Mouse (Mus musculus): Measurements from ENCODE around the gene Anks4b. TPM values are rescaled to one million over a fixed set of nuclear protein-coding genes. Genes with fewer than 3 reads are reported as not detected.

Anks4b gene
- polyA plus RNA-seq (2015; fragmentation: Nextera tagmentation; extraction: Ambion mirVana): not detected in 2 replicates

DNA sequence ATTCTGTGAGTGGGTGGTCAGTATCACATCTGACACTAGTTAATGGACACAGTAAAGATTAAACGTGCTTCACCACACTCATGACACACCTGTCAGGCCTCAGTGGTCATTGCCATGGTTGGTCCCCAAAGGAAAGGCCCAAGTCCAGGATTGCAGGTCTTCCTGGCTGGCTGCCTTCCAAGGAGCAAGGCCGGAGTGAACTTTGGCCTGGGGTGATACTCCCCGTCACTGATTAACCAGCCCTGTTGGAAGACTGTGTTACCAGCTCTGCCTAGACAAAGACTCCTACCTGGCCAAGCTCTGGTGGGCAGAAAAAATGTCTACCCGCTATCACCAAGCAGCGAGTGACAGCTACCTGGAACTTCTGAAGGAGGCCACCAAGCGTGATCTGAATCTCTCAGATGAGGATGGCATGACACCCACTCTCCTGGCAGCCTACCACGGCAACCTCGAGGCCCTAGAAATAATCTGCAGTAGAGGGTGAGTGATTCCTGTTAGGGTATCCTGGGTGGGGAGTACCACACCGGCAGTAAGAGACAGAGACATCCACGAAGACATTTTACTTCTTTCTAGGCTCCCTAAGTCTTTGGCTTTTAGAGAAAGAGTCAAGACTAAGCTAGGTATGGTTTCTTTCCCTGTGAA, at the start of gene Anks4b:
Anks4b (plus strand) TSS at position 256 of the 642 bp plus-strand sequence.
- WGBS: 86% methylated on average over 10 of the region's 10 CpGs
- Histone ChIP-seq H3K4me1 (no peaks in the 10 kb centered on the region), H3K27me3 (no peaks in the 10 kb centered on the region), H3K27ac (no peak within 1 kb of the TSS), H3K4me2 (no peak within 1 kb of the TSS), H3K36me3 (no peaks in the 10 kb centered on the region), H3K9me3 (no peaks in the 10 kb centered on the region), H3K4me3 (no peak within 1 kb of the TSS), H3K9ac (no peak within 1 kb of the TSS)
- ATAC-seq (ENCODE audit: insufficient number of reproducible peaks, low FRiP score, low TSS enrichment, low read depth): no peak

DNA sequence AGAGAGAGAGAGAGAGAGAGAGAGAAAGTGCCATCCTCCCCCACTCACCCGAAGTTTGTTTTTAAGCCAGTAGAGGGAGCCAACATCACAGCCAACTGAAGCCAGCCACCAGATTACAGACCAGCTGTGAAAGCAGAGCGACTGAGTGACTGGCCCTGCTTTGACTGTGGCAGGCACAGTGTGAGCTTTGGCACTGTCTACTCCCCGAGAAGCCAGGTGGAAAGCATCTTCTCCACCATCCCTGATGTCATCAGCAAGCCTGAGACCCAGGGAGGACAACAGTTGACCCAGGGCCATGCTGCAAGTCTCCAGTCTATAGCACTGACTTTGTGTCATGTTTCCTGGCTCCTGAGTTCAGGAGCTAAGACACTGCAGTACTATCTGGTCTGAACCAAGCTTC, 48.8 kb upstream of the Anks4b start:
- peak overlapping the region; percentile 27; the same call in 1 of the 2 replicates for H3K27ac ChIP-seq

DNA sequence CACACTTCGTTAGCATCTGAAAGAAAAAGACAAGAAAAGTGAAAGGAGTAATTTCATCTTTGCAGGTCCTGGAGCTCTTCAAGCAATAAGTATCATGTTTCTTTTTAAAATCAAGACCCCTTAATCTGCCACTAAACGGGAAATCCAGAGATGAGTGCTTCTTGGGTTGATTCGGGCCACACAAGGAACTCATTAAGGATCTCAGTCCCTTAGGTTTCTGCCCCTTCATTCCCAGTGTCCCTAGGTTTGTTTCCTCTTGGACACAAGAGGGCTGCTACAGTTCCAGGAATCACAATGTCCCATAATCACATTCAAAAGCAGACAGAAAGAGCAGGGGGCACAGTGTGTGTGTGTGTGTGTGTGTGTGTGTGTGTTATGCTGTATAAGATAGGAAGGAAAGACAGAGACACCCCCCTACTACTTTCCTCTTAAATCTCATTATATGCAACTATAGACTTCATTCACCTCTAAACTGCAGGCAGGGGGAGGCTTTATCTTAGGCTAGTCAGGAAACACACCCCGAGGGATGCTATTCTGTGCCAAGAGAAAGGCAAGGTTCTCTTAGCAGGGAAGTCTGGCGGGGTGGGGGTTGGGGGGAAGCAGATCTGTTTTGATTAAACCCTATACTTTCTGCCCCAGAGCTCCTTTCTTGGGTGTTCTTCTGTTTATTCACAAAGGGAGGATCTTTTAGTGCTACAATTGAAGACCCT, 46.5 kb upstream of the Anks4b start:
- 13% methylated on average over 5 of the region's 5 CpGs for WGBS
- no peaks in the 10 kb centered on the region for H3K27me3 ChIP-seq
- no peaks in the 10 kb centered on the region for H3K36me3 ChIP-seq
- H3K4me2 ChIP-seq: no peak overlapping the region
- peaks cover 9% of the 10 kb centered on the region for H3K4me1 ChIP-seq
- H3K27ac ChIP-seq: peak overlapping the region; percentile 13; the same call in 1 of the 2 replicates
- ATAC-seq (ENCODE audit: insufficient number of reproducible peaks, low FRiP score, low TSS enrichment, low read depth): peak; percentile 40; the same call in 1 of the 2 replicates
- no peak overlapping the region for H3K9ac ChIP-seq
- H3K4me3 ChIP-seq: no peak overlapping the region
- H3K9me3 ChIP-seq: no peaks in the 10 kb centered on the region

More for the DNA sequence above, 48.8 kb upstream of the Anks4b start:
- Histone ChIP-seq H3K4me1 (peaks cover 9% of the 10 kb centered on the region), H3K4me3 (no peak overlapping the region), H3K9me3 (no peaks in the 10 kb centered on the region), H3K36me3 (peaks cover 5% of the 10 kb centered on the region; the same call in 1 of the 2 replicates), H3K4me2 (no peak overlapping the region), H3K27me3 (no peaks in the 10 kb centered on the region), H3K9ac (no peak overlapping the region)
- 0% methylated on average over 3 of the region's 3 CpGs for WGBS
- ATAC-seq (ENCODE audit: insufficient number of reproducible peaks, low FRiP score, low TSS enrichment, low read depth): no peak

DNA sequence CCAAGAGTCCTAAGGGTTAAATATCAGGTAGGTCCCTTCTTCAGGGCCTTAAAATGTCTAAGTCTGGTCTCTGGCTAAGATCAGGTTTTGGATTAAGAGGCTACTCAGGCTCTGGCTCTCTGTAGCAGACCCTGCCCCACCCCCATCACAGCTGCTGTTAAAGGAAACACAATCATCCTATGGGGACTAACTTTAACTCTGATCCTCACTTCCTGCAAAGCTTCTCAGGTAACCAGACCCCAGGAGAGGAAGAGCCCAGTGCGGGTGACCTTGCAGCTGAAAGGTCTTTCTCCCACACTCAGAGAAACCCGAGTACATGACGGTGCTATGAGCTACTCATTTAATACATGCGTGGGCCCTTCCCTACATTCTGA, 46.0 kb upstream of the Anks4b start:
- Histone ChIP-seq H3K4me3 (no peak overlapping the region), H3K4me1 (peaks cover 9% of the 10 kb centered on the region), H3K9me3 (no peaks in the 10 kb centered on the region), H3K27ac (no peak overlapping the region), H3K9ac (no peak overlapping the region), H3K27me3 (no peaks in the 10 kb centered on the region), H3K36me3 (no peaks in the 10 kb centered on the region), H3K4me2 (no peak overlapping the region)
- 24% methylated on average over 4 of the region's 4 CpGs for WGBS
- peak; percentile 65 for ATAC-seq (ENCODE audit: insufficient number of reproducible peaks, low FRiP score, low TSS enrichment, low read depth)

DNA sequence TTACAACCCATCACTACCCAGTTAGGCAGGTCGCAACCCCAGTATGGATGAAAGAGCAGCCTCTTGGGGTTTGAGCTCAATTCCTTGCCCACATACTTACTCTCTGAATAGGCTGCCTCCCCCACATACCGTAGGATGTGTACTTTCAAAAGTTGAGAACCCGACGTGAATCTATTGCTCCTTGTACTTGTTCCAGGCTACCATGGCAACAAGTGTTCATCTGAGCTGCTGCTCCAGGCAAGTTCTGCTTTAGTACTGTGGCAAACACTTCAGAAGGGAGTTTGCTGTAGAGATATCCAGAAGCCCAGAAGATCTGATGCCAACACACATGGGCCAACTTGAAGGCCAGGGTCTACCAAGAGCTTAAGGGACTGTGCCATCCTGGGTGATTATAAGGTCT, 44.7 kb upstream of the Anks4b start:
- Histone ChIP-seq H3K27ac (no peak overlapping the region), H3K4me2 (no peak overlapping the region), H3K9me3 (no peaks in the 10 kb centered on the region)

DNA sequence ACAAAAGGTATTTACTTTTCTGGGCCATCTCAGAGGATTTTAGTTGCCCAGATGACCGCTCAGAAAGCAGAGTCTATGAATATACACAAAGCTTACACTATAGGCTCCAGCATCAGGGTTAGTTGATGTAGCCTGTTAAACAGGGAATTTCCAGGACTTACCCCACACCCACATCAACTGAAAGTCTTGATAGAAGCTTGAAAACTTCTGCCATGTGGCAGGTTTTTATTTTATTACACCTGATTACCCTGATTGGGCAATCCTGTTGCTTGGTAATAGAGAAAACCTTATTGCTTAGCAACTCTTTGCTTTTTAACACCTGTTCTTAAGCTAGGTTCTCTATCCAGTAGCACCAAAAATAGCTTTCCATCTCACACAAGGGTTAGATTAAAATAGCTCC, 30.9 kb upstream of the Anks4b start:
- no peak overlapping the region for H3K9ac ChIP-seq
- H3K36me3 ChIP-seq: no peaks in the 10 kb centered on the region
- no peaks in the 10 kb centered on the region for H3K9me3 ChIP-seq
- no peaks in the 10 kb centered on the region for H3K4me1 ChIP-seq
- no peak overlapping the region for H3K27ac ChIP-seq
- H3K4me3 ChIP-seq: no peak overlapping the region
- WGBS: 89% methylated on average over 1 of the region's 1 CpGs
- no peak overlapping the region for H3K4me2 ChIP-seq
- no peak for ATAC-seq (ENCODE audit: insufficient number of reproducible peaks, low FRiP score, low TSS enrichment, low read depth)
- H3K27me3 ChIP-seq: no peaks in the 10 kb centered on the region

More for the DNA sequence above, 44.7 kb upstream of the Anks4b start:
- H3K27me3 ChIP-seq: no peaks in the 10 kb centered on the region
- H3K4me1 ChIP-seq: peaks cover 9% of the 10 kb centered on the region
- 59% methylated on average over 4 of the region's 4 CpGs for WGBS
- H3K36me3 ChIP-seq: no peaks in the 10 kb centered on the region
- no peak overlapping the region for H3K9ac ChIP-seq
- no peak for ATAC-seq (ENCODE audit: insufficient number of reproducible peaks, low FRiP score, low TSS enrichment, low read depth)
- H3K4me3 ChIP-seq: no peak overlapping the region

DNA sequence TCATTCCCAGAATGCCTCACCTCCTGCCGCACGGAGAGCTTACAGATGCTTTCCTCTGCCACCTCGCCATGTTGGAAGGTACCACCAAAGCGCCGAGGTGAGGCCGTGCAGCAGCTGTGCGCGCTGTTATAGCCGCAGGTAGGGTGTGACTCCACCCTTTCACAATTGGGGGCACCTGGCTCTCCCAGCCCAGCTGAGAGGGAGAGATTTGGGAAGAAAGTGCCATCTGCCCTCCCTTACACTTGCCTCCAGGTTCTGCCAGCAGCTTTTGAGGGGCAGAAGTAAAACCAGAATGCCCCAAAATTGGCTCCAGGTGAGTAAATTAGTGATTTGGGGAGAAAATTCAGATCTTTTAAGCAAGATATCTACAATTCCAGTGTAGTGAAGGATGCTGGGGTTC, 28.5 kb upstream of the Anks4b start, which contains the start of gene Zp2:
Zp2 (minus strand) TSS at position 101 of the 400 bp plus-strand sequence.
- Histone ChIP-seq H3K4me2 (no peak within 1 kb of the TSS), H3K4me3 (no peak within 1 kb of the TSS), H3K36me3 (no peaks in the 10 kb centered on the region), H3K9me3 (no peaks in the 10 kb centered on the region), H3K27me3 (no peaks in the 10 kb centered on the region), H3K9ac (no peak within 1 kb of the TSS), H3K27ac (no peak within 1 kb of the TSS), H3K4me1 (no peaks in the 10 kb centered on the region)
- whole genome bisulfite sequencing: 69% methylated on average over 9 of the region's 9 CpGs
- ATAC-seq (ENCODE audit: insufficient number of reproducible peaks, low FRiP score, low TSS enrichment, low read depth): no peak

DNA sequence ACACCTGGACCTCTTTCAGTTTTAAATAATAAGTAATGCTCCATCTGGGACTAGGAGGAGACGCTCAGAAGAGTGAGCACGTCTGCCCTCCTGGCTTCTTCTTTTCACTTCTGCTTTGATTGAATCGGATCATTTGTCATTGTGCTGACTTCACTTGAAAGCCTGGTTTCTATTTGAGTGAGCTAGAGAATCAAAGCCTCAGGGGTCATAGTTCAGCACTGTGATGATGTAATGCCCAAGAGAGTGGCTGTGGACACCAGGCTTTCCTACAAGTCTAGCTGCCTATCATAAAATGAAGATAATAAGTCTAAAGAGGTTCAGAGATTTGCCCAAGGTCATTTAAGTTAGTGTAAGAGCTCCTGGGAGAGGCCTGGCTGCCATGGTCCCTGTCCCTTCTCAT, 23.4 kb upstream of the Anks4b start:
- Histone ChIP-seq H3K9ac (no peak overlapping the region), H3K4me1 (no peaks in the 10 kb centered on the region), H3K4me2 (no peak overlapping the region), H3K27me3 (no peaks in the 10 kb centered on the region), H3K4me3 (no peak overlapping the region), H3K27ac (no peak overlapping the region), H3K36me3 (no peaks in the 10 kb centered on the region), H3K9me3 (no peaks in the 10 kb centered on the region)
- WGBS: 23% methylated on average over 3 of the region's 3 CpGs
- ATAC-seq (ENCODE audit: insufficient number of reproducible peaks, low FRiP score, low TSS enrichment, low read depth): no peak

DNA sequence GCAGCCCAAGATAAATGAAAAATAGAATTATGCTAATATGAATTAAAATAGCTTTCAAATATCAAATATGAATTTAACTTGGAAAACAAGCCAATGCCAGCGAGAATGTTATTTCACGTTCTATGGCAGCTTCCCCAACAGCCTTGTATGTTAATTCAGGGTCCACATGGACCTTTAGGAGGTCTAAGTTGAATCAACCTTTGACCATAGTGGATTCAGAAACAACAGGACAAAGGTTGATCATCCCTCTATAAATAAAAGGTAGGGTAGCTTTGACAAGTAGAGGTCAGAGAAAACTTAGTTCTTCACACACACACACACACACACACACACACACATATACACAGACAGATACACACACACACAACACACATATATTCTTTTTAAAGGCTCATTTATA, 22.8 kb upstream of the Anks4b start:
- no peak overlapping the region for H3K4me2 ChIP-seq
- no peak for ATAC-seq (ENCODE audit: insufficient number of reproducible peaks, low FRiP score, low TSS enrichment, low read depth)
- H3K36me3 ChIP-seq: no peaks in the 10 kb centered on the region
- H3K9me3 ChIP-seq: no peaks in the 10 kb centered on the region
- 86% methylated on average over 2 of the region's 2 CpGs for WGBS
- H3K4me1 ChIP-seq: no peaks in the 10 kb centered on the region
- H3K9ac ChIP-seq: no peak overlapping the region
- no peak overlapping the region for H3K27ac ChIP-seq
- no peaks in the 10 kb centered on the region for H3K27me3 ChIP-seq
- no peak overlapping the region for H3K4me3 ChIP-seq

DNA sequence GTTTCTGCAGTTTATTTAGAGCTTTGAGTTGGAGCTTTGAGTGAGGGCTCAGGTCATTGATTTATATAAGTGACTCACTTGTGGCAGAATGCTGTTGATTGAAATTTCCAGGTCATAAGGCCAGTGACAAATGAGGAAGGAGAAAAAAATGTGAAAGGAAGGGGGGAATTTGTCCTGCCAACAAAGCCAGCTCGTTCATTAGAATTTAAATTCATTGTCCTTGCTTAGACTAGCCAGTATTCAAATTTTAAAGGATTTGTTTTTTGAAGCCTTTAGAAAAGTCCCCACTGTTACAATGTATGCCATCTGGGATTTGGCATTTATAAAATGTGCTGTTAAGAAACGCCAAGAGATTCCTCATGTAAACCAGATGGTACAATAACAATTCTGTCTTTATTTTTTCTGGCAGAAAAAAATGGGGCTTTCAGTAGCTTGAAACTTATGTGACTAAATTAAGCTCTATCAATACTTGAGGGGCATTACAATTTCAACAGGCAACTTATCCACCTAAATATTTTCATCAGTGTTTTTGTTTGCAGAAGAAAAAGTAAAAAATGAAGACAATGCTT, 16.7 kb upstream of the Anks4b start:
- no peak overlapping the region for H3K27ac ChIP-seq
- H3K4me2 ChIP-seq: no peak overlapping the region
- WGBS: 9% methylated on average over 2 of the region's 2 CpGs
- no peak overlapping the region for H3K9ac ChIP-seq
- ATAC-seq (ENCODE audit: insufficient number of reproducible peaks, low FRiP score, low TSS enrichment, low read depth): no peak
- H3K4me3 ChIP-seq: no peak overlapping the region
- H3K36me3 ChIP-seq: no peaks in the 10 kb centered on the region
- no peaks in the 10 kb centered on the region for H3K9me3 ChIP-seq
- no peaks in the 10 kb centered on the region for H3K4me1 ChIP-seq
- no peaks in the 10 kb centered on the region for H3K27me3 ChIP-seq

DNA sequence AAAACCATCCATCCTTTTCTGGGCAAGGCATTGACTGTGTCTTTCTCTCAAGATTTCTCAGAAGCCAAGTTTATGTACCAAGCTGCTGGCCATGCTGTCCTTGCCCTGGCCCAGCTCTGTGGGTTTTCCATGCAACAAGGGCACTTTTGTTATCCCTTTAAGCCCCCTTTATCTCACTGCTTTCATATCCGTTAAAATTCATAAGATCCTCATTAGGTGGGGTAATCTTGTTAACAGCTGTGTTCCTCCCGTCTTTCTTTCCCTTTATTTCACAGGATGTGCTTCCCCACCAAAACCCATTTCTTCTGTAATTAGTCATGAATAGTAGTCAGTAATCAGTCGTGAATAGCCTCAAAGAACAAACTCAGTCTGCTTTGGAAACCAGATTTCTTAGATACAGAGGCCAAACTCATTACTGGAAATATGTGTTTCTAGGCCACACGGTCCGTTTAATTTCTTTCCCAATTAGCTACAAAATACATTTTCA, 16.0 kb upstream of the Anks4b start:
- Histone ChIP-seq H3K9ac (no peak overlapping the region), H3K27me3 (no peaks in the 10 kb centered on the region), H3K4me2 (no peak overlapping the region), H3K9me3 (no peaks in the 10 kb centered on the region), H3K4me1 (no peaks in the 10 kb centered on the region), H3K27ac (no peak overlapping the region), H3K36me3 (no peaks in the 10 kb centered on the region), H3K4me3 (no peak overlapping the region)
- ATAC-seq (ENCODE audit: insufficient number of reproducible peaks, low FRiP score, low TSS enrichment, low read depth): no peak
- 32% methylated on average over 5 of the region's 5 CpGs for WGBS

DNA sequence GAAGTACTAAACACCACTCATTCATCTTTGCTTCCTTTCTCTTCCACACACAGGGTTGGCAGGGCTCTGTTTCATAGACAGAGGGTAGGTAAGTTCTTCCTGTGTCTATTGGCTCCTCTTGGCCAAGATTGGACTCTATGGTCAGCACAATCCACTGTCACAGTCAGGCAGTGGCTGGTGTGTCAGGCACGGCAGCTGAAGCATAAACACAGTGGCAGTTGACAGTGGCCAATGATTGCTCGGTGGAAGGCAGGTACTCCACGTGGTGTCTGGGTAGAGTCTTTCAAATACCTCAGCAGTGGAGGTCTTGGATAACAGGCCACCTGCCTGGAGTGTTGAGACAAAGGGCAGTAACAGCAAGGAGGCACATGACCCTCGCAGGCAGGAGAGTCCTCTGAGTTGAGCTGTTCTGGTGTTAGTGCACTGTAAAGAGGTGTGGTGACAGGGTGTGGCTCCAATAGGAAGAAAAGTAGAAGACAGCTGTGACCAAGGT, 15.5 kb upstream of the Anks4b start:
- H3K36me3 ChIP-seq: no peaks in the 10 kb centered on the region
- H3K4me2 ChIP-seq: no peak overlapping the region
- H3K4me1 ChIP-seq: no peaks in the 10 kb centered on the region
- no peak overlapping the region for H3K9ac ChIP-seq
- H3K4me3 ChIP-seq: no peak overlapping the region
- H3K27ac ChIP-seq: no peak overlapping the region
- no peaks in the 10 kb centered on the region for H3K9me3 ChIP-seq
- 23% methylated on average over 4 of the region's 4 CpGs for WGBS
- no peaks in the 10 kb centered on the region for H3K27me3 ChIP-seq
- no peak for ATAC-seq (ENCODE audit: insufficient number of reproducible peaks, low FRiP score, low TSS enrichment, low read depth)
